Mouse (Mus musculus) cerebellum, adult 18-20 months (tissue): Measurements from ENCODE around the gene Trpc7.

Experiments used
- DNase-seq, 2 experiments: peaks; one replicate each; pipeline ENCODE4 v3.0.0; 2021

Gene Trpc7

GRCm38 (mm10) chr13:56895893-56896292 lies at the start of gene Trpc7:
TSS of gene Trpc7 (minus strand) at chr13:56895993.
- DNase-seq = no peak

- DNase-seq = no peak
Observed at GRCm38 (mm10) chr13:56939261-56939660, 43.5 kb upstream of the Trpc7 start.

GRCm38 (mm10) chr13:56933832-56934510 lies 38.2 kb upstream of the Trpc7 start:
- DNase-seq = no peak

GRCm38 (mm10) chr13:56930421-56930820 lies 34.6 kb upstream of the Trpc7 start:
- DNase-seq = no peak

GRCm38 (mm10) chr13:56922976-56923375 lies 27.2 kb upstream of the Trpc7 start:
- DNase-seq = no peak

- no peak for DNase-seq
Observed at GRCm38 (mm10) chr13:56921251-56921650, 25.5 kb upstream of the Trpc7 start.

GRCm38 (mm10) chr13:56914721-56915120 lies 18.9 kb upstream of the Trpc7 start:
- DNase-seq = no peak

GRCm38 (mm10) chr13:56911093-56911492 lies 15.3 kb upstream of the Trpc7 start:
- DNase-seq = no peak

- DNase-seq = peak; percentile 7 to 23
Observed at GRCm38 (mm10) chr13:56895386-56895785, 407 bp downstream of the Trpc7 start.

- peak; percentile 6 to 7 for DNase-seq
Observed at GRCm38 (mm10) chr13:56894543-56894942, 1.2 kb downstream of the Trpc7 start.

- no peak for DNase-seq
Observed at GRCm38 (mm10) chr13:56889888-56890287, 5.9 kb downstream of the Trpc7 start.

GRCm38 (mm10) chr13:56882931-56883330 lies 12.9 kb downstream of the Trpc7 start:
- no peak for DNase-seq

- no peak for DNase-seq
Observed at GRCm38 (mm10) chr13:56864567-56864966, 31.2 kb downstream of the Trpc7 start.

- DNase-seq = no peak
Observed at GRCm38 (mm10) chr13:56862011-56862410, 33.8 kb downstream of the Trpc7 start.

- no peak for DNase-seq
Observed at GRCm38 (mm10) chr13:56854506-56854905, 41.3 kb downstream of the Trpc7 start.

- no peak for DNase-seq
Observed at GRCm38 (mm10) chr13:56853436-56853835, 42.4 kb downstream of the Trpc7 start.

GRCm38 (mm10) chr13:56845866-56846265 lies 49.9 kb downstream of the Trpc7 start:
- no peak for DNase-seq

GRCm38 (mm10) chr13:56815471-56815870 lies 80.3 kb downstream of the Trpc7 start:
- DNase-seq = peak; percentile 30 to 37

GRCm38 (mm10) chr13:56806776-56807490 lies 88.9 kb downstream of the Trpc7 start:
- DNase-seq = peak; percentile 82 to 92

GRCm38 (mm10) chr13:56805131-56805530 lies 90.7 kb downstream of the Trpc7 start:
- no peak for DNase-seq

- DNase-seq = no peak
Observed at GRCm38 (mm10) chr13:56797459-56797858, 98.3 kb downstream of the Trpc7 start.

GRCm38 (mm10) chr13:56795501-56795900 lies 100.3 kb downstream of the Trpc7 start:
- DNase-seq = no peak

GRCm38 (mm10) chr13:56794441-56794840 lies 101.4 kb downstream of the Trpc7 start:
- DNase-seq = no peak

GRCm38 (mm10) chr13:56792844-56793243 lies 102.9 kb downstream of the Trpc7 start:
- no peak for DNase-seq
